Mouse (Mus musculus): ENCODE data around the gene Tmprss11e.

Tmprss11e gene

GRCm38 (mm10) chr5:86745715-86746114 lies at the start of gene Tmprss11e:
Gene Tmprss11e, minus strand, starts transcription at chr5:86745815.
- no peak for DNase-seq (ENCODE audit: low spot score in 2 of 2)

- DNase-seq (ENCODE audit: low spot score in 2 of 2) = no peak
These were observed 47.2 kb upstream of the Tmprss11e start for GRCm38 (mm10) chr5:86792807-86793206.

DNA sequence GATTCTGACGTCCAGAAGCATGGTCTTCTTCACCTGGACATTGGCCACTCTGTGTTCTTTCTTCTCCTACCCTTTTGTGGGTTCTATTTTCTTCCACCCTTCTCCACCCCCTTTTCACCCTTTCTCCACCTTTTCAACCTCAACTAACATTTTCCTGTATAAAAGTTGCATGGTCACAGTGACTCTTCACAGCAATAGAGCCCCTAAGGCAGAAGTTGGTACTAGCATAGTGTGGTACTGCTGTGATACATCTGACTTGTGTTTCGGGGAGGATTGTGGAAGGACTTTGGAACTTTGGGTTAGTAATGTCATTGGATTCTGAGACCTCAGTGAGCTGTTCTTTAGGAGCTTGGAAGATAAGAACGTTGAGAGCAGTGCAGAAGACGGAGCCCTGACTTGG lies 46.6 kb upstream of the Tmprss11e start:
- no peak for DNase-seq (ENCODE audit: low spot score in 2 of 2)

GRCm38 (mm10) chr5:86789954-86790353 lies 44.3 kb upstream of the Tmprss11e start:
- no peak for DNase-seq (ENCODE audit: low spot score in 2 of 2)

DNA sequence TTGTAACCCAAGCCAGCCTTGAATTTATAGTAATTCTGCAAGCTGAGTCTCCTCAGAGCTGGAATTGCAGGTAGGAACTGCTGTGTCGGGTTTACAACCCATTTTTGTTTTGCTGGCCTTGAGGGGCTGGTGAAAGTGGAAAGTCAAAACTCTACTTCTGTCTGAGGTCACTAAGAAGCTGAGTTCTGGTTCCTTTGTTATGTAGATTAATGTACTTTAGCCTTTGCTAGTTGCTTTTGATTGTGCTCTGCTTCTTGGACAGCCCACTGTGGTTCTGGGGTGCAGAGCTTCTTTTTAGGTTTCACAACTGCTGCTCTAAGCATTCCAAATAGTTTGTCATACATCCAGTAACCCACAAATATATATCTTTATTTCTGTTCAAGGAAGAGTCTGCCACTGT lies 41.2 kb upstream of the Tmprss11e start:
- DNase-seq (ENCODE audit: low spot score in 2 of 2) = no peak

GRCm38 (mm10) chr5:86784205-86784604 lies 38.6 kb upstream of the Tmprss11e start:
- DNase-seq (ENCODE audit: low spot score in 2 of 2) = no peak

DNA sequence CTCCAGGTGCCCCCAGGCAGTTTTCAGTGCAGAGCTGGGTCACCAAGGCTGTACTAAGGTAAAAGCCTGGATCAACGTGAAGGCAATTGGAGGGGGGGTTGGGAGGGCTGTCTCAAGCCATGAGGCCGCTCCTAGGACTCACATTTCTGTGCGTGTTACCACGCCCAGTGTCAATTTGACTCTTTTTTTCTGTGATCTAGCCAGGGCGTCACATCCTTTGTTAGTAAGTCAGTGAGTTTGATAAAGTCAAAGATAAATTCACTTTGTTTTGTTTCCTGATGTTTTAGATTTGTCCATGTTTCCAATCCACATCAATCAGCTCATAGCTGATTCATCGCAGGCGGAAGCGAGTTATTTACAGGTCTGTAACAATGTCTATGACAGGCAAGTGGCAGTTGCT lies 37.4 kb upstream of the Tmprss11e start:
- DNase-seq (ENCODE audit: low spot score in 2 of 2) = no peak

GRCm38 (mm10) chr5:86778471-86778870 lies 32.9 kb upstream of the Tmprss11e start:
- DNase-seq (ENCODE audit: low spot score in 2 of 2) = no peak

DNA sequence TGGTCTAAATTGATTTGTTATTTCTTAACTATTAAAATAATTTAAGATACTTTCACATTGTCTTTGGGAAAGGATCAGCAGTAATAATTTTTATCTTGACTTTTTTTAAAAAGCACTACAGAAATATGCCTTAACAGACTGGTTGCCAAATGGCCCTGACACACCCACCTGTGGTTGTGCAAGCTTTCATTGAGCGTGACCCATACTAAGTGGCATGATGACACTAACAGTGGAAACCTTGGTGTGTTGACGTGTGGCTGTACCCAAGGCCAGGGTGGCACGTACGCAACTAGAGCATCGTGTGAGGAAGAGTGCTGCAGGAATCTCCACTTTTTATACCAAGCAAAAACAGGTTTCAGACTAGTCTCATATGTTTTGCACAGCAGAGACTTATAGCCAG lies 31.3 kb upstream of the Tmprss11e start:
- no peak for DNase-seq (ENCODE audit: low spot score in 2 of 2)

DNA sequence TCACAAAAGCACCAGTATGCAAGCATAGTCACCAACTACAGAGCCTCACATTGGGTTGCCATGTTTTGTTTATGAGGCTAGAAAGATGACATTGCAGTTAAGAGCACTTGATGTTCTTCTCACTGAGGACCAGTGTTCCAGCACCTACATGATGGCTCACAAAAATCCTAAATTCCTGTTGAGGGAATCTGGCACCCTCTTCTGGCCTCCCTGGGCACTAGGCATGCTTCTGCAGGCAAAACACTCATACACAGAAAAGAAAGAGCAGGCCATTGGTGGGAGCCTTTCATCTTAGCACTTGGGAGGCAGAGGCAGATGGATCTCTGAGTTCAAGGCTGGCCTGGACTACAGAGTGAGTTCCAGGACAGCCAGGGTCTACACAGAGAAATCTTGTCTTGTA lies 25.4 kb upstream of the Tmprss11e start:
- no peak for DNase-seq (ENCODE audit: low spot score in 2 of 2)

DNA sequence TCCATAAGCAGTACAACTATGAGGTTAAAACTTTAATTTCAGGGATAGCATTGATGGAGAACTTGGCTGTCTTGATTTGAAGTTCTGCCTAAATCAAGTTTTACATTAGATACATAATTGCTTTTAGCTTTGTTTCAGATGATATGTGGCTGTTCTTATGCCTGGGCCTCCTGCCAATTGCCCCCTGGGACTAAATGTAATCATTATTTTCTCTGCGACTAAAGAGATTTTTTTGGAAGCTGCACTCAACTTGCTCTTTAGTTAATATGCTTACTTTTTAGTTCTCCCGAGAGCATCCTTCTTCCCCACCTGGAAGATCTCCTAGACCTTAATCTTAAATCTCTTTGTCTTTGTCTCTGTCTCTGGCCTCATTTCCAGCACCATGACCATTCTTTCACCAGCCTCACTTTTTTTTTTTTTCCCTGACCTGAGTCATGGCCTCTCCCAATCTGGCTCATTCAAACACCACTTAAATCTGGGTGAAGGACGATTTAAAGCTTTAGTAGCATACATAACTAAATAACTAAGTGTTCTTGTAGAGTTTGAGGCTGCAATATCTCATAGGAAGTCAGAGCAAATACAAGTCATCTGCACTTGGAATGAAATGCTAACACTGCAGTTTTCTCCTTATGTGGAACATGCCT lies 23.5 kb upstream of the Tmprss11e start:
- no peak for DNase-seq (ENCODE audit: low spot score in 2 of 2)

DNA sequence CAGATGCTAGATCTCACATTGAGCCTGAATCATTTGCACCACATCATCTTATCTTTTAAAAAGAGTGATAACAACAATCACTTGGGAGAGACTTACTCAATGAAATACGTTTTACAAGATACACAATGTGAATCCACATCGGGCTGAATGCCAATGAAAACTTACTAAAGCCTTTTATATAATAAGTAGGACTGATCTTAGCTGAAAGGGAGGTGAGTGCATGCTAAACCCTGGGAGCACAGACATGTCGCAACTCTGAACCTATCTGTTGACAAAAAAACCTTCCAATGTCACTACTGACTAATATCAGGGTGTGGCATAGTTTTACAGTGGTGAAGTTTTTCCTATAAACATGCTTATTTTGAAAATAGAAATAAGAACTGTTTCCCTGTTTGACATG lies 2.8 kb downstream of the Tmprss11e start:
- no peak for DNase-seq (ENCODE audit: low spot score in 2 of 2)

GRCm38 (mm10) chr5:86741146-86741545 lies 4.5 kb downstream of the Tmprss11e start:
- no peak for DNase-seq (ENCODE audit: low spot score in 2 of 2)

DNA sequence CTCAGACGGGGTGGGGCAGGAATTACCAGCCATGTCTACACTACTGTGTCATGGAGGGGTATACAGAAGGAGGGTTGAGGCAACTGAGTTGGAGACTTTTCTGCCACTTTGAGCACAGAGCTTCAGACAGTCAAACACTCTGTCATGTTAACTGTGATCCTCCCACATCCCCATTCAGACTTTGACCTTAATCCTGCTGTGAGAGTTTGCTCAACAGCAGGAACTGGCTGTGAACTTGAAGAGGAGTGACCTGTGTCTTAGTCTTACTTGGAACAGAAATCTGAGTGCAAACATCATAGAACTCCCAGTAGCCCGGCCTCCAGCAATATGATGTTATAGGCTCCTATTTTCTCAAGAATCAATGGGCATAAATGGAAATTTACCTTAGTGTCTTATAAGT lies 9.8 kb downstream of the Tmprss11e start:
- no peak for DNase-seq (ENCODE audit: low spot score in 2 of 2)

DNA sequence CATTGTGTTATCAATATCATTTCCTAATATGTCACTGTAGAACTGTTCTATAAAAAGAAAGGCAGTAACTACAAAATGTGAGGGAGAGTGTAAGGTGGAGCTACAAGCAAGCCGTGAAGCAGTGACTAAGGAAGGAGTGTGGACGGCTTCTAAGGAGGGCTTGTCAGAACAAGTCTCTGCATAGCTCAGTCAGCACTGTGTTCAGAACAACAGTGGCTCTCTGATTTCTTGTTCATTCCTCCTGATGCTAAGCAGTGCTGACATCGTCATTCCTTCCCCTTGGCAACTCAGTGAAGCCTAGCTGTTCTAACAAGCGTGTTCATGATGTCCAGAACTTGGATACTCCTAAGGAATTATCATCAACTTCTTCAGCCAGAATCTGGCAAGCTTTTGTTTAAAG lies 15.0 kb downstream of the Tmprss11e start:
- DNase-seq (ENCODE audit: low spot score in 2 of 2) = no peak

- no peak for DNase-seq (ENCODE audit: low spot score in 2 of 2)
These were observed 17.0 kb downstream of the Tmprss11e start for GRCm38 (mm10) chr5:86728574-86728973.

GRCm38 (mm10) chr5:86727033-86727432 lies 18.6 kb downstream of the Tmprss11e start:
- no peak for DNase-seq (ENCODE audit: low spot score in 2 of 2)

DNA sequence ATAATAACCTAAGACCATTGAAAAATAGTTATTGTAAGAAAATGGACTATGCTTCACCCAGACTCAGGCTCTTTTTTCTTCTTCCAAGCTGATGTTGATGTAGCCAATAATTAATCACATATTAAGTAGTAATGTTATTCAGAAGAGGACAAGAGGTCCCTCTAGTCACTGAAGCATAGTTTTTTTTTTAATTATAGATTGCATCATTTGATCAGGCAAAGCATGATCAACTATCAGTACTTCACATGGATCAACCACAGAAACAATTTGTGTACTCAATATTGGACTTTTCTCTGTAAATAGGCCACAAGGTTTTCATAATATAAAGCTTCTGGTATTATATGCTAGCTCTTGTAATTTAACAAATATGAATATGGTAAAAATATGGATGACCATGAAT lies 20.6 kb downstream of the Tmprss11e start:
- DNase-seq (ENCODE audit: low spot score in 2 of 2) = no peak

DNA sequence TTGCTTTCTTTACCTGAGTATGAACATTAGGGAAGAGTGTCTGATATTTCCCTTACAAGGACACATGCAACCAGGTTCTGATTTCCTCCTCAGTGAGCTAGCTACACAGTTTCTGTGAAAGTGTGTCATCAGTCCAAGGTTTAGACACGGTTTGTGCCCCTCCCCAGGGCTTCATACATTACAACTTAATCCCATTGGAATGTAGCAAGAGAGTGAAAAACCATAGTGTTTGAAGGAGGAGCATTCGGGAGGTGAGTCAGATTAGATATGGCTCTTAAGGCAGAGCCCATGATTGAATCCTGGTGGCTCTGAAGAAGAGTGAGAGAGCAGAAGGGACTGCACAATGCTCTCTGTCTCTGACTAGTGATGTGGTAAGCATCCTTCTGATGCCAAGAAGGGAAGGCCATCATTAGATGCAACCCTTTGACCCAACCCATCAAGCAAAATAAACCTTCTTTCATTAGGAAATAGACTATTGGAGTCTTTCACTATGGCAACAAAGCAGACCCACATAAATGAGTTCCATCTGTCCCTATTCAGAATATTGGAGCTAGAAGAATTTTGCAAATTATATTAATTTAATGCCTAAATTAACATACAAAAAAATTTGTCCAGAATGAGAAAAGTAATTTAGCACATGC lies 22.7 kb downstream of the Tmprss11e start:
- DNase-seq (ENCODE audit: low spot score in 2 of 2) = no peak

GRCm38 (mm10) chr5:86714967-86715366 lies 30.6 kb downstream of the Tmprss11e start:
- DNase-seq (ENCODE audit: low spot score in 2 of 2) = no peak

DNA sequence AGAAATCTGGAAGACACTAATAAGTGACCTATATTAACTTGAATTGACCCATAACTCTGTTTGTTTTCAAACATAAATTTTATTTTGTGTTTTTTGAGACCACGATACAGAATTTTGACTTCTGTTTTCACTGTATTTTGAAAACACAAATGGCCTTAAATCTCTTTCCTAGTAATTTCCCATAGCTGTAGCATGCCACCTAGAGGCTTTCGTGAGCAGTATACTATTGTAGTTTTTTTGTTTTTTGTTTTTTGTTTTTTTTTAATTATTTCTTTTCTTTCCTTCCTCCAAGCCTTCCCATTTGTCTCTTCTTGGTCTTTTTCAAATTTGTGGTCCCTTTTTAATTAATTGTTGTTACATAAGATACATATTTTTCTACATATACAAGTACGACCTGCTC lies 40.7 kb downstream of the Tmprss11e start:
- DNase-seq (ENCODE audit: low spot score in 2 of 2) = no peak

GRCm38 (mm10) chr5:86684667-86685066 lies 60.9 kb downstream of the Tmprss11e start:
- DNase-seq (ENCODE audit: low spot score in 2 of 2) = peak; percentile 24 to 67

DNA sequence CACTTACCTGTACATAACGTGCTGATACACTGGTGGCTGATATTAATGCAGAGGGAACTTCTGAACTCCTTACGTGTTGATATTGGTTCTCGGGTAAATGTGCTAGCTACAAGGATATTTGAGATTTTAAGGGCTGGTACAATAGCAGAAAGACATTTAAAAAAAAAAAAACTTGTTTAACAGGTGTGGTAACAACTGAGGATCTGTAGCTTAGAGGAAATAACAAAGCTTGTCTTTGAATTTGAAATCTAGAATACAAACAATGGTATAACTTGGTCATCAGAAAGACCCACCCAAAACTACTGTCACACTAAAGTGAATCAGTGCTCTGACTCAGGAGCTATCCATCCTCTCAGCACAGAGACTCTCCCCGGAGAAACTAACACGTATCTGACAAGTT lies 69.4 kb downstream of the Tmprss11e start, which contains the start of gene Tmprss11b:
Tmprss11b (minus strand) TSS at position 101 of the 400 bp plus-strand sequence.
- DNase-seq (ENCODE audit: low spot score in 2 of 2) = no peak

All from urinary bladder, postnatal 4 days (tissue).